Mouse (Mus musculus) lung, adult 2 months (tissue): ENCODE measurements around the gene Rnft2. TPM values are rescaled to one million over a fixed set of nuclear protein-coding genes. Genes with fewer than 3 reads are reported as not detected.

Source experiments
- DNase-seq: peaks from one replicate; pipeline ENCODE4 v3.0.0; 2022
- H3K4me1 ChIP-seq: fragments of 200-500 bp; 2 replicates; pipeline ENCODE4 v1.6.1; 2011; ENCODE audit warnings: low read length; ENCODE audit not compliant: control insufficient read depth, insufficient read depth
- H3K4me3 ChIP-seq: fragments of 200-500 bp; replicated peaks from 2 replicates; pipeline ENCODE3; 2011; ENCODE audit warnings: low read depth, mild to moderate bottlenecking, control low read depth, low read length; ENCODE audit errors: extremely low read depth
- CTCF ChIP-seq: fragments of 200-500 bp; IDR thresholded peaks from 2 replicates; pipeline ENCODE4 v1.5.1; 2011; ENCODE audit warnings: mild to moderate bottlenecking, low read length, control low read depth; ENCODE audit not compliant: insufficient read depth
- POLR2A ChIP-seq: fragments of 200-500 bp; IDR thresholded peaks from 2 replicates; pipeline ENCODE4 v1.6.1; 2011; ENCODE audit warnings: low read depth, mild to moderate bottlenecking, control low read depth, low read length, borderline replicate concordance; ENCODE audit errors: extremely low read depth
- WGBS: fragments of 180-500 bp; shearing (Covaris S2); methylation state at CpG from one replicate; pipeline ENCODE4 v1.1.7; 2018; 5-methylcytosine and 5-hydroxymethylcytosine counted together
- polyA plus RNA-seq: library from polyadenylated mRNA; depleted of rRNA; stranded (reverse); fragments of >200 nt; gene quantifications from 2 replicates; pipeline ENCODE4 v1.2.3, GENCODE M21; 2012

The Rnft2 gene
- polyA plus RNA-seq, 1 experiment = 3.3 TPM

DNA sequence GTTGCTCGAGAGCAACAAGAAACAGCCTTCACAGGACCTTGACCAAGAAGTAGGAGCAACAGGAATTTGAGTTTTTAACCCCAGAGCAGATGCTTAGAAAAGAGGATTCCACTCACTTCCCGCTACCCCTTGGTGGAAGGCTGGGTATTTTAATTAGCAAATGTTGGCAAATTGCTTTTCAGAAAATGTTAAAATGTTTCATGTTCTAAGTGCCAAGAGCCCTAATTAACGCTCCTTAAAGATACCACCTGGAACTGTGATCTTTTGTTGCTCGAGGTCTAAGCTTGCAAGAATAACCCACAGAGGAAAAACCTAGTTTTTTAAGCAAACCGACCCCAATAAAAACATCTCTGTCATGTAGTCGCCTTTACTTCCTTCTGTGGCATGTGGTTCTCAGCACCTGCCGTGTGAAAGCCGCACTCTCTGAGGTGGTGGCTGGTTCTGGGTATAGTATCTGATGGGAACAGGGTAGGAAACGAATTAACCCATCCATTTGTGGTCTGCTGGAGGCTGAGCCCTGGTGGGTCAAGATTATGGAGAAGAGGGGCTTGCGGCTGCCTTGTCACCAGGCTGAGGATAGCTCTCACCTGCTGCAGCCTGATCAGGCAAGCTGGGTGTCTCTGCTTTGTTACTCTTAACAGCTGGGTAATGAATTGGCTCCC lies 26.7 kb upstream of the Rnft2 start:
- no peak for TF ChIP-seq POLR2A
- no peak for TF ChIP-seq CTCF
- H3K4me3 ChIP-seq = no peak overlapping the region
- WGBS = 68% methylated on average over 10 of the region's 10 CpGs
- 0 out of 2 replicates have a peak, but pooled peaks cover 2% of the 10 kb centered on the region for H3K4me1 ChIP-seq
- DNase-seq = no peak

DNA sequence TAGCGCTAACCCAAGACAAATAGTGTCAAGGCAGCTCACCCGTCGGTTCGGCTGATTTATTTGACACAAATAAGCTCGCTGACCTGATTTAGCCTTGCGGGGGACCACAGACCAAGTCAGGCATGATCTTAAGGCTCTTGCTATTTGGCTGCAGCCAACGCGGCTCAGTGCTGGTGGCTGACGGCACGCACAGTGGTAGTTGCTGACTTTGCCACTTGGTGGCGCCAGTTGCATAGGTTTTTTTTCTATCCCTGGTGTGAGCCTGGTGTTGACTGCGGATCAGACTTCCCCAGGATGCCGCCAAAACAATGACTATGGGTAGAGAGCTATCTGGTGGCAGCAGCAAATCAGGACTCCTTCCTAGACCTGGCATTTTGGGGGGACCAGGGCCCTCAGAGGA lies 24.1 kb upstream of the Rnft2 start:
- DNase-seq = peak; percentile 87
- no peak for TF ChIP-seq POLR2A
- peak; percentile 92 for TF ChIP-seq CTCF
- H3K4me3 ChIP-seq = no peak overlapping the region
- WGBS = under 1% methylated on average over 13 of the region's 13 CpGs
- 0 out of 2 replicates have a peak, but pooled peaks cover 2% of the 10 kb centered on the region for H3K4me1 ChIP-seq

DNA sequence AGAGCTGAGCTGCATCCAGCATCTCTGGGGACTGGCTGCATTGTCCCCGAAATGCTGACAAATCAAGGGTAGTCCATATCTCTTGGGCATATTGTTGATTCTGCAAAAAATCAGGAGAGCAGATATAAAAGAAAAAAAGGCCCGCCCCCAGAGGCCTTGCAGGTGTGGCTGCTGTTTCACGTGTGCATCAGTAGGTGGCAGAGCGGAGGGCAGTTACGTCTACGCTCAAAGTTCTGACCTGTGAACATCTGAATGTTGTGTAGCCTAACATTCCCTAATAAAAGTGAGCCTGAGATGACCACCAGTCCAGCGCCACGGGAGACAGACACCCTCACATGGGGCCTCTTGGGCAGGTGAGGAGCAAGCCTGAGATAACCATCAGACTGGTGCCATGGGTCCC lies 21.4 kb upstream of the Rnft2 start:
- Histone ChIP-seq H3K4me3 (no peak overlapping the region), H3K4me1 (no peaks in the 10 kb centered on the region)
- no peak for TF ChIP-seq POLR2A
- TF ChIP-seq CTCF = peak; percentile 42; the same call in 1 of the 2 replicates
- DNase-seq = no peak
- 47% methylated on average over 8 of the region's 8 CpGs for WGBS

- H3K4me3 ChIP-seq = no peak overlapping the region
- TF ChIP-seq POLR2A (no peak), CTCF (no peak)
- 84% methylated on average over 5 of the region's 5 CpGs for WGBS
- H3K4me1 ChIP-seq = peaks cover 2% of the 10 kb centered on the region; the same call in 1 of the 2 replicates
- no peak for DNase-seq
These were observed 20.4 kb upstream of the Rnft2 start for GRCm38 (mm10) chr5:118265366-118265765.

GRCm38 (mm10) chr5:118264279-118264678 lies 19.4 kb upstream of the Rnft2 start:
- peaks cover 10% of the 10 kb centered on the region for H3K4me1 ChIP-seq
- no peak overlapping the region for H3K4me3 ChIP-seq
- no peak for DNase-seq
- 82% methylated on average over 9 of the region's 9 CpGs for WGBS
- no peak for TF ChIP-seq POLR2A
- TF ChIP-seq CTCF = no peak

DNA sequence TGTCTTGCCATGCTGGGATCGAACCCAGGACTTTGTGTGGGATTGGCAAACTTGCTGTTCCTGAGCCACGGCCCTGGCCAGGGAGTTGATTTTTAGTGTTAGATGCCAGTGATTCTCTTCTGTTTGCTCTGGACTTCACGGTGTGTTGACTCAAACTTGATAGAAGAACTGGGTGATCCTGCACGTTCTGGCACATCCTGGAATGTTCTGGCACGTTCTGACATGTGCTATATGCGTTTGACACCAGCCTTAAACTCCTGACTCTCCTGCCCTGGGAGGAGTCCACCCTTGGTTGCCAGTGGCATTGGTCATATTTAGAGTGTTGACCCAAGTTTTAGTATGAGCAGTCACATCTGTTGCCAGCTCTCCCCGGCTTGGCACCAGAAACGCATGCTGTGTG lies 17.5 kb upstream of the Rnft2 start:
- Histone ChIP-seq H3K4me3 (no peak overlapping the region), H3K4me1 (peaks cover 10% of the 10 kb centered on the region)
- WGBS = 76% methylated on average over 8 of the region's 8 CpGs
- DNase-seq = no peak
- TF ChIP-seq POLR2A (no peak), CTCF (no peak)

DNA sequence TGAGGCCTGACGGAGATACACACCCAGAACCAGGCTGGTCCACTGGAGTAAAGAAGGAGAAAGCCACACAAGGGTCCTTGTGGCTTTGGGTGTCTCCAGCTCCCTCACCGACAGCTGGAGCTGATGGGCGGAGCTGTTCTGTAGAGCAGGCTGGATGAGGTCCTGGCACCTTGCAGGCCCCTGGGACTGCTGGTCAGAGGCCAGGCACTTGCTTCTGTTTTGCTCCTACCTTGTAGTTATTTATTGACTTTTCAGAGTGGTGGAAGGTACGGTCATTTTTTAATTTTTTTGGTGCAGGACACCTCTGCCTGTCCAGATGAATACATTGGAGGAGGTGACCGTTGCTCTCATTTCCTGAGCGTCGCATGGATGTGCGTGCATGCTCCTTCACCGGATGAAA lies 16.3 kb upstream of the Rnft2 start:
- WGBS = 92% methylated on average over 9 of the region's 9 CpGs
- no peak for DNase-seq
- no peak overlapping the region for H3K4me3 ChIP-seq
- TF ChIP-seq POLR2A (no peak), CTCF (no peak)
- peaks cover 10% of the 10 kb centered on the region for H3K4me1 ChIP-seq

GRCm38 (mm10) chr5:118260642-118261041 lies 15.7 kb upstream of the Rnft2 start:
- 93% methylated on average over 11 of the region's 11 CpGs for WGBS
- Histone ChIP-seq H3K4me1 (peaks cover 10% of the 10 kb centered on the region), H3K4me3 (no peak overlapping the region)
- DNase-seq = no peak
- TF ChIP-seq POLR2A (no peak), CTCF (no peak)

DNA sequence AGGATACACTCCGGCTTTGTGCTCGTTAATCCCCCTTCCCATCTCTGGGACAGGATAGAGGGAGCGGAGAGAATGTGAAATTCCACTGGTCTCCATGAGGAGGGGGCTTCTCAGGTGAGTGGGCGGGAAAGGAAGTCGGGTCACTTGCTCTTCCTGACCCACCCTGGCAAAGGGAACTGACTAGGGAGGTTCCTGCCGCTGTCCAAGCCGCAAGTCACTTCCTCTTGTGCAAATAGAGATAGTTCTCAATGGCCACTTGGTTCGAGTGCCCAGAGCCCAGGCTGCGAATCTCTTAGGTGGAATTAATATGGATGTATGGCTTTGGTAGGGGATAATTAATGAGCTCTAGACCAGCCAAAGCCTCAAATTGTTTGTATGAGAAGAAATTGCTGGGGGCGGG lies 15.1 kb upstream of the Rnft2 start:
- TF ChIP-seq POLR2A = no peak
- TF ChIP-seq CTCF = no peak
- peaks cover 10% of the 10 kb centered on the region for H3K4me1 ChIP-seq
- 42% methylated on average over 10 of the region's 10 CpGs for WGBS
- no peak overlapping the region for H3K4me3 ChIP-seq
- DNase-seq = no peak

GRCm38 (mm10) chr5:118259636-118260035 lies 14.7 kb upstream of the Rnft2 start:
- TF ChIP-seq POLR2A (no peak), CTCF (no peak)
- Histone ChIP-seq H3K4me3 (no peak overlapping the region), H3K4me1 (peaks cover 10% of the 10 kb centered on the region)
- WGBS = 42% methylated on average over 6 of the region's 6 CpGs
- no peak for DNase-seq
